24 mouse cellular contexts compared by ENCODE assay signal in genomic region chr16:89010659-89011058, GRCm38 (mm10). TPM values are rescaled to one million over a fixed set of nuclear protein-coding genes. Genes with fewer than 3 reads are reported as not detected.
"Had no signal": no experiment of that assay in that cellular context is flagged by ENCODE, and none has a peak within 500 bp of the region (broad histone marks: within the 10 kb centered on the region; RNA-seq: fewer than 3 reads in every experiment).

TSS of gene Krtap22-2 (minus strand) at chr16:89010759.

- H3K4me3 ChIP-seq: midbrain, embryonic 10.5 days; midbrain, embryonic 12.5 days; myocyte; neural tube, embryonic 13.5 days; neural tube, embryonic 15.5 days; stomach, embryonic 15.5 days had no signal

- H3K4me1 ChIP-seq: midbrain, embryonic 10.5 days; midbrain, embryonic 12.5 days; neural tube, embryonic 13.5 days; neural tube, embryonic 15.5 days; stomach, embryonic 15.5 days had no signal

- H3K27ac ChIP-seq: liver, embryonic 14.5 days; midbrain, embryonic 10.5 days; midbrain, embryonic 12.5 days; neural tube, embryonic 13.5 days; neural tube, embryonic 15.5 days; stomach, embryonic 15.5 days; stomach, postnatal 0 days had no signal

- ATAC-seq: midbrain, embryonic 16.5 days had no signal

- H3K9ac ChIP-seq: liver, embryonic 14.5 days; lung, embryonic 14.5 days; midbrain, embryonic 12.5 days; neural tube, embryonic 13.5 days; neural tube, embryonic 15.5 days; stomach, embryonic 15.5 days had no signal

- H3K27me3 ChIP-seq: midbrain, embryonic 12.5 days; neural tube, embryonic 13.5 days; neural tube, embryonic 15.5 days; stomach, embryonic 15.5 days had no signal

- H3K4me2 ChIP-seq: lung, embryonic 14.5 days; midbrain, embryonic 12.5 days; neural tube, embryonic 13.5 days; neural tube, embryonic 15.5 days; stomach, embryonic 15.5 days had no signal

- H3K9me3 ChIP-seq: midbrain, embryonic 10.5 days; midbrain, embryonic 12.5 days; neural tube, embryonic 13.5 days; neural tube, embryonic 15.5 days; stomach, embryonic 15.5 days had no signal

- DNase-seq: lung, adult 18-20 months; lung, embryonic 14.5 days; lung, postnatal 10 days; lung, postnatal 4 days; midbrain, embryonic 14.5 days; right cerebral cortex, postnatal 25 days; thymus, adult 2 months; thymus, postnatal 25 days; thymus, postnatal 4 days had no signal

- H3K36me3 ChIP-seq: midbrain, embryonic 10.5 days; midbrain, embryonic 12.5 days; neural tube, embryonic 13.5 days; neural tube, embryonic 15.5 days; stomach, embryonic 15.5 days had no signal

RNA-seq across cellular contexts. Expression of gene Krtap22-2, which starts in this region (rescaled TPM):
- polyA plus RNA-seq: liver, embryonic 14.5 days; liver, embryonic 16.5 days; lung, embryonic 14.5 days; lung, embryonic 16.5 days; midbrain, embryonic 10.5 days; midbrain, embryonic 12.5 days; midbrain, embryonic 14.5 days; midbrain, embryonic 16.5 days; myocyte; neural tube, embryonic 11.5 days; neural tube, embryonic 13.5 days; neural tube, embryonic 15.5 days; spleen, adult 2 months; stomach, embryonic 15.5 days; stomach, postnatal 0 days; testis, adult 2 months; thymus, adult 2 months; urinary bladder, adult 2 months had no signal
